Mouse (Mus musculus) right cerebral cortex, postnatal 14 days (tissue): Measurements from ENCODE around the gene Fut1.

Experiments used
- DNase-seq: peaks from one replicate; pipeline ENCODE4 v3.0.0; 2022

Fut1 gene

GRCm38 (mm10) chr7:45605704-45606289 lies 11.3 kb upstream of the Fut1 start:
- DNase-seq, result no peak

GRCm38 (mm10) chr7:45609511-45609910 lies 7.6 kb upstream of the Fut1 start:
- DNase-seq, result no peak

DNA sequence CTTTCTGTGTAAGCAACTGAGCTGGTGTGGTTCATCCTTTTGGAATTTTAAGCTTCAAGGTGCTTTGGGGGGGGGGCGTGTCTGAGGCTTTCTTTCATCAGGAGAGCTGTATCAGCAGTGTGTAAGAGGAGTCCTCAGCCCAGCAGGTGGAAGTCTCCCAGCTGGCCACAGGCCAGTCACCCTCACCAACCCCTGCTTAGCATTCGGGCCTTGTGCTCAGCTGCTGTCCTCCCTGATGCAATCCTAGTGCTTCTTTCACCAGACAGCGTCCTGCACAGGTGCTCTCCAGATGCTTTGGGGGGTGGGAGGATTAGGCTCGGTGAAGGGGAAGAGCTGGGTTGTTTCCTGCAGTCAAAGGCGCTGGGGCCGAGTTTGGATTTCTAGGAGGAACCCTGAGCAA lies 812 bp upstream of the Fut1 start:
- no peak for DNase-seq

DNA sequence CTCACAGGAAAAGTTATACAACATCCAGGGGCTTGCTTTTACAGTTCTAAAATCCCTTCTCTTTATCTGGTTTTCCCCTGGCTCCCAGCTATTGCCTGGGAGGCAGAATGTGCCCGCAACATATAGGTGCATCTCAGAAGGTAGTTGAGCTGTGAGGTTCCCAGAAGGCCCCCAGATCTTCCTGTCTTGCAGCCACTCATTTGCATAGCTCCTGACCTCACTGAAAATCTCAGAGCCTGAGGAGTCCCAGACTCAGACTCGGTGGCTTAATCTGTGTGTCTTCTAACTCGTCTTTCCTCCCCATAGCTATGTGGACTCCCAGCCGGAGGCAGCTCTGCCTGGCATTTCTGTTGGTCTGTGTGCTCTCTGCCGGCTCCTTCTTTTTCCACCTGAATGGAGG lies 1.2 kb downstream of the Fut1 start:
- no peak for DNase-seq

DNA sequence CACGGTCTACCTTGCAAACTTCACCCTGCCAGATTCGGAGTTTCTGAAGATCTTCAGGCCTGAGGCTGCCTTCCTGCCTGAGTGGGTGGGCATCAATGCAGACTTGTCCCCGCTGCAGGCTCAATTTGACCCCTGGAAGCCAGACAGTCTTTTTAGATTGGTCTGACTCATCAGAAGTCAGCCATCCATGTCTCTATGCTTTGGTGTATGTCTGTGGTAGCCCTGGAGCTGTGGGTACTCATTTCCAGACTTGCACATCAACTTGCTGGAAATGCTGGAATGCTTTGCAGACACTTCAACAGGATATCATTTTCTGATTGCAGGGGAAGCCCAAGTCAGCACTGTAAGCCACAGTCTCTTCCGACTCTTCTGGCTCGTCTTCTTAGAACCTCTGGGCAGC lies 2.5 kb downstream of the Fut1 start:
- DNase-seq, result no peak

GRCm38 (mm10) chr7:45621443-45621842 lies 4.4 kb downstream of the Fut1 start, which contains the start of gene Izumo1:
Izumo1 (plus strand) TSS chr7:45621811.
- DNase-seq, result no peak

- no peak for DNase-seq
Measured at GRCm38 (mm10) chr7:45623507-45623906, 6.4 kb downstream of the Fut1 start.

GRCm38 (mm10) chr7:45624718-45625117 lies 7.6 kb downstream of the Fut1 start:
- DNase-seq, result no peak

GRCm38 (mm10) chr7:45625481-45625880 lies 8.4 kb downstream of the Fut1 start:
- DNase-seq, result no peak

GRCm38 (mm10) chr7:45626571-45627076 lies 9.5 kb downstream of the Fut1 start:
- no peak for DNase-seq

GRCm38 (mm10) chr7:45627261-45627660 lies 10.2 kb downstream of the Fut1 start, which contains the start of gene Rasip1:
Rasip1 (plus strand) TSS chr7:45627488.
- DNase-seq, result no peak

DNA sequence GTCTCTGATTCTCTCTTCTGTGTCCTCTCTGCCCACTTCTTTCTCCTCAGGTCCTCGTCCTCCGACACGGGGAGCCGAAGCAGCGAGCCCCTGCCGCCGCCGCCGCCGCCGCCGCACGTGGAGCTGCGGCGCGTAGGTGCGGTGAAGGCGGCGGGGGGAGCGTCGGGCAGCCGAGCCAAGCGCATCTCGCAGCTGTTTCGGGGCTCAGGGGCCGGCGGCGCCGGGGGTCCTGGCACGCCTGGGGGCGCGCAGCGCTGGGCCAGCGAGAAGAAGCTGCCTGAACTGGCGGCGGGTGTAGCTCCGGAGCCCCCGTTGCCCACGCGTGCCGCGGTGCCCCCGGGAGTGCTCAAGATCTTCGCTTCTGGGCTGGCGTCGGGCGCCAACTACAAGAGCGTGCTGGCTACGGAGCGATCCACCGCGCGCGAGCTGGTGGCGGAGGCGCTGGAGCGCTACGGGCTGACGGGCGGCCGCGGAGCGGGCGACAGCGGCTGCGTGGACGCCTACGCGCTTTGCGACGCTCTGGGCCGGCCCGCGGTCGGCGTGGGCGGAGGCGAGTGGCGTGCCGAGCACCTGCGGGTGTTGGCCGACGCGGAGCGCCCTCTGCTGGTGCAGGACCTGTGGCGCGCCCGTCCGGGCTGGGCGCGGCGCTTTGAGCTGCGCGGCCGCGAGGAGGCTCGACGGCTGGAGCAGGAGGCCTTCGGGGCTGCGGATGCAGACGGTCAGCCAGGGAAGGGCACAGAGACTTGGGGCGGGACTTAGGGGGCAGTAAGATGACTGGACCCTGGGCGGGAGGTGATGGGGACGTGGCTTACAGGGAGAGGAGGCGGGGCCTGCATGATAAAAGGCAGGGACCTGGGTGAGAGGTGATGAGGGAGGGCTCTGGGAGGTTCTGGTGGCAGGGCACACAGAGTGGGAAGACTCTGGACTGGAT lies 11.5 kb downstream of the Fut1 start:
- DNase-seq, result peak; percentile 93

DNA sequence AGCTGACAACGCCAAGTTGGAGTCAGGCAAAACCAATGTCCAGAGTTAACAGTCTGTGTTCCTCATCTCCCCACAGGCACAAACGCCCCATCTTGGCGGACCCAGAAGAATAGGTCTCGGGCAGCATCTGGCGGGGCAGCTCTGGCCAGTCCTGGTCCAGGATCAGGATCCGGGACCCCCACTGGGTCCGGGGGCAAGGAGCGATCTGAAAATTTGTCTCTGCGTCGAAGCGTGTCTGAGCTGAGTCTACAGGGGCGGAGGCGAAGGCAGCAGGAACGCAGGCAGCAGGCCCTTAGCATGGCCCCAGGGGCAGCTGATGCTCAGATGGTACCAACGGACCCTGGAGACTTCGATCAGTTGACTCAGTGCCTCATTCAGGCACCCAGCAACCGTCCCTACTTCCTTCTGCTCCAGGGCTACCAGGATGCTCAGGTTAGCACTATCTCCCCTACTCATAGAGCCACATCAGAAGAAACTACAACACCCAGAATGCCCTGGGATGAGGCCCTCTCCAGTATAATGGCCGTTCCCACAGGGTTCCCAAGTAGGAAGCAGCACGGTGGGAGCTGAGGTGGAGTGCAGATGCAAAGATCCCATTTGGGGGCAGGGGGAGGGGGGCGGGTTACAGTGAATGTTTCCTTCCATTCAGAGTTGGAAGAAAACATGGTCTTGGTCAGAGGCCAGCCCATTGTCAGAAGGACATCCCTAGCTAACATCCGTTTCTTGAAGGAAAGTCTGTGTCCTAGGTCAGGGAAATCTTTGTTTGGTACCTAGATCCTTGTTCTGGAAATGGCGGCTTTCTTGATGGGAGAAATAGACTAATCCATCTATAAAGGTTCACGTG lies 13.2 kb downstream of the Fut1 start:
- no peak for DNase-seq

DNA sequence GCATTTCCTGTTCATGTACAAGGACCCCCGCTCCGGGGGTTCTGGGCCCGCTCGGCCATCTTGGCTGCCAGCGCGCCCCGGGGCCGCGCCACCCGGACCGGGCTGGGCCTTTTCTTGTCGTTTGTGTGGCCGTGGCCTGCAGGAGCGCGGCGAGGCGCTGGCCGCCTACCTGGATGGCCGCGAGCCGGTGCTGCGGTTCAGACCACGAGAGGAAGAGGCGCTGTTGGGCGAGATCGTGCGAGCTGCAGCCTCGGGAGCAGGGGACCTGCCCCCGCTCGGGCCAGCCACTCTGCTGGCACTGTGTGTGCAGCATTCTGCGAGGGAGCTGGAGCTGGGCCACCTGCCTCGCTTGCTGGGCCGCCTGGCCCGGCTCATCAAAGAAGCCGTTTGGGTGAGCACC lies 15.4 kb downstream of the Fut1 start:
- DNase-seq, result peak; percentile 41

GRCm38 (mm10) chr7:45634946-45635681 lies 18.0 kb downstream of the Fut1 start:
- DNase-seq, result no peak

DNA sequence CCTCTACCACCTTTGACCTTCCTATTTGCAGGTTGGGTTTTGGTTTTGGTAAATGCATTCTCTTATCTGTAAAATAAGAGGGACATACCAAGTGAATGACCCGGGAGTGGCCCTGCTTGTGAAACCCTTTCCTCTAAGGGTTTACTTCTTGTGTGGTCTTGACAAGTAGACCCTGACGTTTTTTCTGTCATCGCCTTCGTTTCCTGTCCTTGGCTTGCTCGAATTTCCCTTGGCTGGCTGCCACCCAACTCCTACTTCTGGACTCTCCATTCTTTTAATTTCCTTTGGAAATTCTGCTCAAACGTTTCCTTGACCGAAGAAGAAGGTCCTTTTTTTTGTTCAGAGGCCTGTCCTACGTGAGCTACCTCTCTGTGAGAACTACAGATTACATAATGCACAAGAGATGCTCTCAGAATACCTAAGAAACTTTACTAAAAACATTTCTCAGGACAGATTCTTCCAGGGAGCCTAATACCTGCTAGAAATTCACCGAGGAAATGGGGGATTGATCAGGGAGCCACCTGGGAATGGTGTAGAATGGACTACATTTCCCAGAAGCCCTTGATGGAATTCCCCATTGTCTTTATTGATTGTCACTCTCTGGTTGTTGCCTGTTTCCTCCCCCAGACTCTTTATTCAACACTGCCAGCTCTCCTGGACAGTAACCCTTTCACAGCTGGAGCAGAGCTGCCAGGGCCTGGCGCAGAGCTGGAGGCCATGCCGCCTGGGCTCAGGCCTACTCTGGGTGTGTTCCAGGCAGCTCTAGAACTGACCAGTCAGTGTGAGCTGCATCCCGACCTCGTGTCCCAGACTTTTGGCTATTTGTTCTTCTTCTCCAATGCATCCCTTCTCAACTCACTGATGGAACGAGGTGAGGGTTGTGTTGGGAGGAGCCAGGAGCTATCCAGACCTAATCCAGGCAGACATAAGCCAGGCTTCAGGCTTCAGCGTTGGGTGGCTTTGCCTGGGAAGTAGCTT lies 18.9 kb downstream of the Fut1 start:
- no peak for DNase-seq

- no peak for DNase-seq
Measured at GRCm38 (mm10) chr7:45637710-45638109, 20.6 kb downstream of the Fut1 start.

- peak; percentile 95 for DNase-seq
Measured at GRCm38 (mm10) chr7:45638623-45639401, 21.7 kb downstream of the Fut1 start.

DNA sequence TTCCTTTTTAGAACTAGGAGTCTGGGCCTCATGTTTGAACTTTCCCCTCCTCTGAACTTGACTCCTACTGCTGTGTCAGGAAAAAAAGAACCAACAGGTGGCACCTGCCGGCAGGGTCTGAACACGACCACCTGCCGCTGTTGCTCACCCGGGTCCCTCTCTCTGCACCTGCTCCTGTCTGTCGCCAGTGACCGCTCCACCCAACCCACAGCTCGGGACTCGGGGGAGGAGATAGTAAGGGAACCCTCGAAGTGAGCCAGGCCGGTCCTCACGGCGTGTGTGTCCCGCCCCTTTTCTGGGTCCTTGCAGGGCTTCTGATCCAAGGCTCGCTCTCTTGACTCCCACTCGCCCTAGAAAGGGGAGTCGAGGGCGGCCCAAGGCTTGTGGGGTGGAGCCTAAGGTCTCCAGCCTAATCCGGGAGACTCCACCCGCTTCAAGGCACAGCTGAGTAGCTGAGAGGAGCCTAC lies 22.5 kb downstream of the Fut1 start, which contains the start of gene Mamstr:
TSS of gene Mamstr (plus strand) at position 417 of the 467 bp plus-strand sequence.
- DNase-seq, result peak; percentile 20
